Mouse (Mus musculus) bone marrow, adult 2 months (tissue): ENCODE results near the gene Selplg. TPM values are rescaled to one million over a fixed set of nuclear protein-coding genes. Genes with fewer than 3 reads are reported as not detected.

ENCODE experiments used
- H3K27ac ChIP-seq: fragments of 200-500 bp; 2 replicates; pipeline ENCODE4 v1.5.1; 2012; ENCODE audit warnings: low read depth, mild to moderate bottlenecking, control low read depth, inconsistent platforms, low read length; ENCODE audit not compliant: control insufficient read depth, poor library complexity, insufficient read depth
- H3K4me1 ChIP-seq: fragments of 200-500 bp; 2 replicates; pipeline ENCODE4 v1.6.1; 2011; ENCODE audit warnings: low read length; ENCODE audit not compliant: control insufficient read depth, insufficient read depth
- H3K4me3 ChIP-seq: fragments of 200-500 bp; replicated peaks from 2 replicates; pipeline ENCODE3; 2011; ENCODE audit warnings: mild to moderate bottlenecking, low read depth, low read length, control low read depth; ENCODE audit not compliant: control insufficient read depth
- CTCF ChIP-seq: fragments of 200-500 bp; IDR thresholded peaks from 2 replicates; pipeline ENCODE4 v1.5.1; 2011; ENCODE audit warnings: low read length, control low read depth; ENCODE audit not compliant: control insufficient read depth, insufficient read depth
- POLR2A ChIP-seq: fragments of 200-500 bp; IDR thresholded peaks from 2 replicates; pipeline ENCODE4 v1.6.1; 2011; ENCODE audit warnings: low read depth, mild to moderate bottlenecking, control low read depth, low read length, borderline replicate concordance; ENCODE audit not compliant: control insufficient read depth
- WGBS: fragments of 180-500 bp; shearing (Covaris S2); methylation state at CpG from one replicate; pipeline ENCODE4 v1.1.7; 2018; 5-methylcytosine and 5-hydroxymethylcytosine counted together
- polyA plus RNA-seq: library from polyadenylated mRNA; stranded (reverse); fragments of >200 nt; gene quantifications from 2 replicates; pipeline ENCODE4 v1.2.4, GENCODE M21; 2011; ENCODE audit warnings: low replicate concordance; ENCODE audit not compliant: missing spikeins, insufficient read depth, insufficient read length

The Selplg gene
- polyA plus RNA-seq, result 48.2 and 146 TPM in 2 replicates

- Histone ChIP-seq H3K4me1 (peaks cover 9% of the 10 kb centered on the region), H3K4me3 (peak within 1 kb of the TSS; percentile 58), H3K27ac (peak within 1 kb of the TSS; percentile 77)
- TF ChIP-seq CTCF, result no peak
- TF ChIP-seq POLR2A, result peak; percentile 87
- 31% methylated on average over 8 of the region's 8 CpGs for WGBS
Measured at GRCm38 (mm10) chr5:113832490-113832901, at the start of gene Selplg. Selplg (minus strand) TSS chr5:113832644.

GRCm38 (mm10) chr5:113881136-113881535 is 48.7 kb upstream of the Selplg start:
- H3K4me1 ChIP-seq, result no peaks in the 10 kb centered on the region
- H3K27ac ChIP-seq, result no peak overlapping the region
- no peak overlapping the region for H3K4me3 ChIP-seq
- TF ChIP-seq POLR2A (no peak), CTCF (no peak)
- WGBS, result 94% methylated on average over 14 of the region's 14 CpGs

GRCm38 (mm10) chr5:113878943-113879617 is 46.6 kb upstream of the Selplg start:
- Histone ChIP-seq H3K4me1 (no peaks in the 10 kb centered on the region), H3K27ac (no peak overlapping the region), H3K4me3 (no peak overlapping the region)
- 87% methylated on average over 17 of the region's 17 CpGs for WGBS
- no peak for TF ChIP-seq POLR2A
- no peak for TF ChIP-seq CTCF

GRCm38 (mm10) chr5:113877565-113877964 is 45.1 kb upstream of the Selplg start:
- H3K27ac ChIP-seq, result no peak overlapping the region
- WGBS, result 87% methylated on average over 3 of the region's 3 CpGs
- peaks cover 1% of the 10 kb centered on the region; the same call in 1 of the 2 replicates for H3K4me1 ChIP-seq
- H3K4me3 ChIP-seq, result no peak overlapping the region
- TF ChIP-seq CTCF, result no peak
- TF ChIP-seq POLR2A, result no peak

GRCm38 (mm10) chr5:113876176-113876575 is 43.7 kb upstream of the Selplg start:
- Histone ChIP-seq H3K4me3 (no peak overlapping the region), H3K27ac (no peak overlapping the region), H3K4me1 (peaks cover 7% of the 10 kb centered on the region)
- WGBS, result 92% methylated on average over 7 of the region's 7 CpGs
- TF ChIP-seq CTCF (no peak), POLR2A (no peak)

- no peak overlapping the region for H3K27ac ChIP-seq
- WGBS, result 85% methylated on average over 4 of the region's 4 CpGs
Measured at GRCm38 (mm10) chr5:113875625-113876024, 43.2 kb upstream of the Selplg start.

GRCm38 (mm10) chr5:113874063-113875024 is 41.9 kb upstream of the Selplg start:
- no peak overlapping the region for H3K27ac ChIP-seq

More at GRCm38 (mm10) chr5:113875625-113876024, 43.2 kb upstream of the Selplg start:
- no peak for TF ChIP-seq CTCF
- TF ChIP-seq POLR2A, result no peak
- no peak overlapping the region for H3K4me3 ChIP-seq
- peaks cover 10% of the 10 kb centered on the region for H3K4me1 ChIP-seq

More at GRCm38 (mm10) chr5:113874063-113875024, 41.9 kb upstream of the Selplg start:
- Histone ChIP-seq H3K4me1 (peaks cover 12% of the 10 kb centered on the region), H3K4me3 (no peak overlapping the region)
- WGBS, result 84% methylated on average over 19 of the region's 19 CpGs
- no peak for TF ChIP-seq POLR2A
- TF ChIP-seq CTCF, result no peak
